Mouse (Mus musculus) intestine, embryonic 15.5 days (tissue): ENCODE results near the gene Ttc39a. TPM values are rescaled to one million over a fixed set of nuclear protein-coding genes. Genes with fewer than 3 reads are reported as not detected.
A peak's percentile ranks its signal among the peaks of the same experiment; 100 is the strongest.
"Not testable (repeated sequence)": the region's sequence is repeated elsewhere in the genome, so short reads cannot be mapped to it uniquely, and the experiment has no call there.

Source experiments
- ATAC-seq: fragments of 200-750 bp; cut with Nextera tagmentation; 2 replicates; pipeline ENCODE4 v1.8.0; 2017; ENCODE audit warnings: moderate TSS enrichment, moderate library complexity
- H3K27ac ChIP-seq: fragments of 300-500 bp; sonication (generic); 2 replicates; pipeline ENCODE4 v1.5.1; 2015; ENCODE audit warnings: mild to moderate bottlenecking, inconsistent platforms
- H3K27me3 ChIP-seq: fragments of 300-500 bp; sonication (generic); replicated peaks from 2 replicates; pipeline ENCODE4 v1.6.1; 2015; ENCODE audit warnings: inconsistent platforms
- H3K36me3 ChIP-seq: fragments of 300-500 bp; sonication (generic); 2 replicates; pipeline ENCODE4 v1.6.1; 2015; ENCODE audit warnings: inconsistent platforms
- H3K4me1 ChIP-seq: fragments of 300-500 bp; sonication (generic); replicated peaks from 2 replicates; pipeline ENCODE4 v1.6.1; 2015; ENCODE audit warnings: inconsistent platforms
- H3K4me2 ChIP-seq: fragments of 300-500 bp; sonication (generic); replicated peaks from 2 replicates; pipeline ENCODE4 v1.6.1; 2015; ENCODE audit warnings: mild to moderate bottlenecking, inconsistent platforms
- H3K4me3 ChIP-seq: fragments of 300-500 bp; sonication (generic); replicated peaks from 2 replicates; pipeline ENCODE4 v1.5.1; 2015; ENCODE audit warnings: inconsistent platforms
- H3K9ac ChIP-seq: fragments of 300-500 bp; sonication (generic); 2 replicates; pipeline ENCODE4 v1.6.1; 2015; ENCODE audit warnings: inconsistent platforms
- H3K9me3 ChIP-seq: fragments of 300-500 bp; sonication (generic); 2 replicates; pipeline ENCODE4 v1.6.1; 2016; ENCODE audit warnings: inconsistent platforms
- whole genome bisulfite sequencing: fragments of 180-500 bp; shearing (Covaris S2); methylation state at CpG from one replicate; pipeline ENCODE4 v1.1.7; 2015; 5-methylcytosine and 5-hydroxymethylcytosine counted together
- polyA plus RNA-seq: library from polyadenylated mRNA; unstranded; fragments of >200 nt; fragmentation: Nextera tagmentation; extraction: Ambion mirVana; gene quantifications from 2 replicates; pipeline ENCODE4 v1.2.1, GENCODE M21; 2015

The Ttc39a gene
- polyA plus RNA-seq: 17.0 and 21.5 TPM in 2 replicates

- WGBS: under 1% methylated on average over 39 of the region's 56 CpGs
- Histone ChIP-seq H3K27ac (peak within 1 kb of the TSS; percentile 81), H3K4me1 (peaks cover 24% of the 10 kb centered on the region), H3K9ac (peak within 1 kb of the TSS; percentile 64), H3K36me3 (no peaks in the 10 kb centered on the region), H3K9me3 (no peaks in the 10 kb centered on the region), H3K27me3 (no peaks in the 10 kb centered on the region), H3K4me2 (peak within 1 kb of the TSS; percentile 96), H3K4me3 (peak within 1 kb of the TSS; percentile 54)
- ATAC-seq: peak; percentile 64
Measured at GRCm38 (mm10) chr4:109406486-109407175, at the start of gene Ttc39a. Gene Ttc39a (plus strand): TSS chr4:109406623.

GRCm38 (mm10) chr4:109378107-109378506, 28.3 kb upstream of the Ttc39a start:
- Histone ChIP-seq H3K27me3 (no peaks in the 10 kb centered on the region), H3K4me1 (no peaks in the 10 kb centered on the region), H3K9ac (no peak overlapping the region), H3K36me3 (0 out of 2 replicates have a peak, but pooled peaks cover 2% of the 10 kb centered on the region), H3K9me3 (no peaks in the 10 kb centered on the region), H3K27ac (no peak overlapping the region), H3K4me3 (no peak overlapping the region), H3K4me2 (no peak overlapping the region)
- ATAC-seq: no peak
- WGBS: 80% methylated on average over 1 of the region's 1 CpGs

DNA sequence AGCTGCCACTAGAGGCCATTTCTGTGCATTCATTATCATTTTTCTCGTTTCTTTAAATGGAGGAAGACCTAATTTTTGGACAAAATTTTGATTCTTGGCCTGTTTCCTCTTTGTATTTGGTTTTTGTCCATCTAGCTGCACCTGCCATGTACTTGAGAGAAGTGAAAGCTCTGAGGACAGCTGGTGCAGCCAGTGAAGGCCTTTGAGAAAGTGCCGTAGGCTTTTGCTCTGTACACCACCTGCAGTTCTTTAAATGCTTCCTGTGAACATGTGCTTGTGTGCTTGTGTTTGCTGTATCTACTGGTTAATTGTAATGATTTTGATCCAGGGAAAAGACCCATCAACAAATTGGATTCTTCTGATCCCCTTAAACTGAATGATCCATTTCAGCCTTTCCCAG, 24.0 kb upstream of the Ttc39a start:
- H3K9me3 ChIP-seq: no peaks in the 10 kb centered on the region
- no peaks in the 10 kb centered on the region for H3K27me3 ChIP-seq
- ATAC-seq: no peak
- H3K9ac ChIP-seq: no peak overlapping the region
- H3K4me1 ChIP-seq: no peaks in the 10 kb centered on the region
- WGBS: 86% methylated on average over 2 of the region's 2 CpGs
- no peaks in the 10 kb centered on the region for H3K36me3 ChIP-seq
- H3K27ac ChIP-seq: no peak overlapping the region
- H3K4me3 ChIP-seq: no peak overlapping the region
- H3K4me2 ChIP-seq: no peak overlapping the region

- Histone ChIP-seq H3K27me3 (no peaks in the 10 kb centered on the region), H3K4me3 (no peak overlapping the region), H3K36me3 (no peaks in the 10 kb centered on the region), H3K27ac (no peak overlapping the region), H3K9ac (no peak overlapping the region), H3K4me2 (no peak overlapping the region), H3K9me3 (no peaks in the 10 kb centered on the region), H3K4me1 (no peaks in the 10 kb centered on the region)
- 66% methylated on average over 4 of the region's 4 CpGs for WGBS
- no peak for ATAC-seq
Measured at GRCm38 (mm10) chr4:109385599-109385998, 20.8 kb upstream of the Ttc39a start.

GRCm38 (mm10) chr4:109393229-109393779, 13.1 kb upstream of the Ttc39a start:
- H3K36me3 ChIP-seq: no peaks in the 10 kb centered on the region
- H3K4me3 ChIP-seq: no peak overlapping the region
- 0 out of 2 replicates have a peak, but pooled peaks have one; percentile 8 for ATAC-seq
- H3K9ac ChIP-seq: no peak overlapping the region
- H3K4me1 ChIP-seq: peaks cover 3% of the 10 kb centered on the region; the same call in 1 of the 2 replicates
- no peaks in the 10 kb centered on the region for H3K27me3 ChIP-seq
- H3K4me2 ChIP-seq: no peak overlapping the region
- 69% methylated on average over 6 of the region's 6 CpGs for WGBS
- H3K27ac ChIP-seq: no peak overlapping the region
- H3K9me3 ChIP-seq: no peaks in the 10 kb centered on the region

DNA sequence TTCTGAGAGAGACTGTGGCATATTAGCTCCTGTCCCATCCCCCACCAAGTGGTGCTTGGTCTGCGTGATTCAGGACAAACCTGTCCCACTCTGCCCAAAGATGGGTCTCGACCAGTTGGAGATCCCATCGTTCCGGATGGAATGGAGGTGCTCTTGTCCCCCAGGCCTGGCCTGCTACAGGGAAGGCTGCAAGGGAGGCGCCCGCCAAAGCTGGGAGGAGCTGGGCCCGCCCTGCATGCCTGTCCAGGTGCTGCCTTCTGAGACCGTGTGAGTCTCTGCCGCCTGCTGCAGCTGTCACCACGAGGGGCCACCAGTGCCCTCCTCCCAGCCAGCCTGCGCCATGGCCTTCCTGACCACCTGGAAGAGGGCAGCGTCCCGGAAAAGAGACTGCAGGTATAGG, 12.5 kb upstream of the Ttc39a start:
- 10% methylated on average over 13 of the region's 13 CpGs for WGBS
- no peaks in the 10 kb centered on the region for H3K27me3 ChIP-seq
- H3K36me3 ChIP-seq: no peaks in the 10 kb centered on the region
- H3K27ac ChIP-seq: no peak overlapping the region
- H3K9ac ChIP-seq: 0 out of 2 replicates have a peak overlapping the region, but pooled peaks have one; percentile 1
- H3K4me3 ChIP-seq: peak overlapping the region; percentile 19
- H3K9me3 ChIP-seq: no peaks in the 10 kb centered on the region
- peak overlapping the region; percentile 55 for H3K4me2 ChIP-seq
- peaks cover 3% of the 10 kb centered on the region; the same call in 1 of the 2 replicates for H3K4me1 ChIP-seq
- peak; percentile 94 for ATAC-seq

GRCm38 (mm10) chr4:109394314-109395074, 11.9 kb upstream of the Ttc39a start:
- Histone ChIP-seq H3K9me3 (no peaks in the 10 kb centered on the region), H3K4me1 (peaks cover 3% of the 10 kb centered on the region; the same call in 1 of the 2 replicates), H3K36me3 (no peaks in the 10 kb centered on the region), H3K27me3 (no peaks in the 10 kb centered on the region), H3K4me2 (peak overlapping the region; percentile 55), H3K9ac (0 out of 2 replicates have a peak overlapping the region, but pooled peaks have one; percentile 1), H3K4me3 (peak overlapping the region; percentile 19), H3K27ac (no peak overlapping the region)
- WGBS: 22% methylated on average over 13 of the region's 13 CpGs
- peak; percentile 71 for ATAC-seq

DNA sequence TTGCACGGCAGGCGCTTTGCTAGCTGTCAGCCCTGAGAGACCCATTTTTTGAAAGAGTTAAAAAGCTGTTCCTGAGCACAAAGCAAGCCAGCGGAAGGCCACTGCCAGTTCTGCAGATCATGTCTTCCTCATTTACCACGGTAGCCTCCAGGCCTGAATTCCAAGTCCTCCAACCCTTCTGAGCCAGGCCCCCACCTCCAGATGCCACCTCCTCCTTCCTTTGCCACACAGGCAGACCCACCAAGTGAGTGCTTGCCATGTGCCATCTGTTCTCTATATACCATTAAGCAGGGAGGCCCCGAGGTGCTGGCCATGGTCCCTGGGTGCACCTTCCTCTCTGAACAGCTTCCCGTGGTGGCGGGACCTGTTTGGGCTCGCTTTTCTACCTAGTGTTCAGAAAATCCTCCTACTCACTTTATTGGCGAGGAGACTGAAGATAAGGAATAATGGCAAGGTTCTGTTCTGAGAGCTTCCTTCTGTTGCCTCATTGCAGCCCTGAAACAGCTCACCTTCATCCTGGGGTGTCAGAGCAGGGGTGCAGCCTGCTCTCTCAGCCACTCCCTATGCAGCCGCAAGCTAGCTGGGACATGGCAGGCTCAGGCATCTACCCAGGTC, 6.0 kb upstream of the Ttc39a start:
- Histone ChIP-seq H3K4me3 (no peak overlapping the region), H3K9me3 (no peaks in the 10 kb centered on the region), H3K9ac (no peak overlapping the region), H3K4me1 (peaks cover 5% of the 10 kb centered on the region; the same call in 1 of the 2 replicates), H3K27ac (no peak overlapping the region), H3K27me3 (no peaks in the 10 kb centered on the region), H3K4me2 (no peak overlapping the region), H3K36me3 (no peaks in the 10 kb centered on the region)
- ATAC-seq: no peak
- WGBS: 71% methylated on average over 10 of the region's 10 CpGs

DNA sequence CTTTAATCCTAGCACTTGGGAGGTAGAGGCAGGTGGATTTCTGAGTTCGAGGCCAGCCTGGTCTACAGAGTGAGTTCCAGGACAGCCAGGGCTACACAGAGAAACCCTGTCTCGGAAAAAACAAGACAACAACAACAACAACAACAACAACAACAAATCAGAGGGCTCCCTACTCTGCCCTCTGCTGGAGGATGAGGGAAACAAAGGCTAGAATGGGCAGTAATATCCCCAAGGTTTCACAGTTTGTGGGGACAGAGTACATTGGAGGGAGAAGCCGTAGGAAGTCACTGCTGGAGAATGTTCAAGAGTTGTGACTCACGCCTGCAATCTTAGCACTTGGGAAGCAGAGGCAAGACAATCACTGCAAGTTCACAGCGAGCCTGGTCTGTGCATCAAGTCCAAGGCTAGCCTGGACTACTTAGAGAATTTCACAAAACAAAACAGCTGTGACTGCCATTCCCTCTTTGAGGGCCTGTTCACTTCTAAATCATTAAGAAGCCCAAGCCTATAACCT, 5.2 kb upstream of the Ttc39a start:
- no peaks in the 10 kb centered on the region for H3K9me3 ChIP-seq
- H3K36me3 ChIP-seq: no peaks in the 10 kb centered on the region
- no peak for ATAC-seq
- H3K27me3 ChIP-seq: no peaks in the 10 kb centered on the region
- no peak overlapping the region for H3K9ac ChIP-seq
- WGBS: 69% methylated on average over 5 of the region's 5 CpGs
- no peak overlapping the region for H3K4me2 ChIP-seq
- H3K27ac ChIP-seq: no peak overlapping the region
- H3K4me1 ChIP-seq: peaks cover 13% of the 10 kb centered on the region; the same call in 1 of the 2 replicates
- no peak overlapping the region for H3K4me3 ChIP-seq

DNA sequence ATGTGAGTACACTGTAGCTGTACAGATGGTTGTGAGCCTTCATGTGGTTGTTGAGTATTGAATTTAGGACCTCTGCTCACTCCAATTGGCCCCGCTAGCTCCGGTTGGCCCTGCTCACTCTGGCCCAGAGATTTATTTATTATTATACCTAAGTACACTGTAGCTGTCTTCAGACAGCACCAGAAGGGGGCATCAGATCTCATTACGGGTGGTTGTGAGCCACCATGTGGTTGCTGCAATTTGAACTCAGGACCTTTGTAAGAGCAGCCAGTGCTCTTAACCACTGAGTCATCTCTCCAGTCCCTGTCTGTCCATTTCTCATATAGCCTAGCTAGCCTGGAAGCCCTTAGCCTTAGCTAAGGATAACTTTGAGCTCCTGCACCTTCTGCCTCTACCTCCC, 1.5 kb upstream of the Ttc39a start:
- Histone ChIP-seq H3K4me1 (peaks cover 24% of the 10 kb centered on the region), H3K4me2 (peak overlapping the region; percentile 96; the same call in 1 of the 2 replicates), H3K9ac (0 out of 2 replicates have a peak overlapping the region, but pooled peaks have one; percentile 21), H3K4me3 (peak overlapping the region; percentile 54)
- not testable (repeated sequence) for H3K27me3 ChIP-seq, ATAC-seq, H3K36me3 ChIP-seq, H3K27ac ChIP-seq, H3K9me3 ChIP-seq
- 85% methylated on average over 3 of the region's 3 CpGs for WGBS

GRCm38 (mm10) chr4:109405415-109405814, 1.0 kb upstream of the Ttc39a start:
- 63% methylated on average over 8 of the region's 8 CpGs for WGBS
- Histone ChIP-seq H3K36me3 (no peaks in the 10 kb centered on the region), H3K4me1 (peaks cover 24% of the 10 kb centered on the region), H3K9me3 (no peaks in the 10 kb centered on the region), H3K27ac (peak overlapping the region; percentile 81), H3K4me2 (peak overlapping the region; percentile 96), H3K27me3 (no peaks in the 10 kb centered on the region), H3K9ac (peak overlapping the region; percentile 21; the same call in 1 of the 2 replicates), H3K4me3 (peak overlapping the region; percentile 54)
- no peak for ATAC-seq
